Mouse (Mus musculus) myocyte (in vitro differentiated cells): ENCODE data around the gene Cgas.

ENCODE experiments used
- MYOD1 ChIP-seq, 3 experiments: IDR thresholded peaks; one replicate each; pipeline ENCODE4 v1.6.1; 2011; ENCODE audit warnings: control low read depth in 2 of 3, low read depth in 2 of 3, mild to moderate bottlenecking in 2 of 3, moderate library complexity in 1 of 3; ENCODE audit not compliant: insufficient read length in 2 of 3, control insufficient read depth in 1 of 3
- TCF12 ChIP-seq: IDR thresholded peaks from one replicate; pipeline ENCODE4 v1.6.1; 2011; ENCODE audit warnings: mild to moderate bottlenecking, control low read depth; ENCODE audit not compliant: poor library complexity, insufficient read depth, severe bottlenecking

GRCm38 (mm10) chr9:78396517-78396916 lies 46.5 kb downstream of the Cgas start:
- TF ChIP-seq MYOD1 (IDR thresholded peaks at IDR 0.05; ENCODE audit: control insufficient read depth in 1 of 3, insufficient read length in 2 of 3, low read depth in 2 of 3) (no peak), TCF12 (no peak)
